Mouse (Mus musculus) fibroblast of lung, adult 2 months (primary cell): ENCODE measurements at regions not wholly inside any gene's neighbourhood (a gene's known extent, or its start where the extent isn't known, plus 50 kb on each side); places are given as distances from the start of the nearest gene placed in this dataset.

Source experiments
- DNase-seq: peaks from one replicate; pipeline ENCODE4 v3.0.0-alpha.2; 2011; ENCODE audit warnings: low read depth

- no peak for DNase-seq
Observed at GRCm38 (mm10) chr2:115119429-115120205, 461.9 kb upstream of the BC052040 start.

GRCm38 (mm10) chr2:115120206-115120503 is 461.4 kb upstream of the BC052040 start:
- DNase-seq = no peak

DNA sequence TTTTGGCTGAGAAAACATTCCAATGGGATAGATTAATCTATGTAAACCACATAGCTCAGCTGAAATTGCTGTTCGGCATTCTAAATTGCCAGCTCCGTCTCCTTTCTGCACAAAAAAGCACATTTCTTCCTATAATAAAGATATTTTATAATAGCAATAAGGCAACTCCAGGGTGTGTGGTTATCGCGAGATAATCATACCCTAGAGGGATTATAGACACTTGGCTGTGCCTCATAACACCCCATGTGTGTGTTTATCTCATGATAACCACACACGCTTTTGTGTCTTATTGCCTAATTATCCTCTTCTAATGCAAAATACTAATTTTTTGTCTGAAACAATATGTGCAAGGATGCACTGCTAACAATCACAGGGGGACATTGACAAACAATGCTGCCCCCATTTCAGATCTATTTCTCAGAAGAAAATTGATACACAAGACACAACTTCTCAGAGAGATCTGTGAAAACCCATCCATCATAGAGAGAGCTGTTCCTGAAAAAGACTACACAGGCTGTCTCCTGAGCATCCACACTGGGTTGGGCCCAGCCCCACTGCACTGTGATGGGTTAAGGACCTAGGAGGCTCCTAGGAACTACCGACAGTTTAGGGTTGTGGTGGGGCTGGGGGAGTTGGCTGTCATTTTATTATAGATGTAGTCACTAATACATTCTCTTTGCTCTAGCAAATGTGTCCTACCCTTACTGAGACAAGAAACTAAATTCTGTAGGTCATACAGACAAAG is 454.7 kb upstream of the BC052040 start:
- no peak for DNase-seq

- DNase-seq = no peak
Observed at GRCm38 (mm10) chr2:115131746-115132145, 449.8 kb upstream of the BC052040 start.

DNA sequence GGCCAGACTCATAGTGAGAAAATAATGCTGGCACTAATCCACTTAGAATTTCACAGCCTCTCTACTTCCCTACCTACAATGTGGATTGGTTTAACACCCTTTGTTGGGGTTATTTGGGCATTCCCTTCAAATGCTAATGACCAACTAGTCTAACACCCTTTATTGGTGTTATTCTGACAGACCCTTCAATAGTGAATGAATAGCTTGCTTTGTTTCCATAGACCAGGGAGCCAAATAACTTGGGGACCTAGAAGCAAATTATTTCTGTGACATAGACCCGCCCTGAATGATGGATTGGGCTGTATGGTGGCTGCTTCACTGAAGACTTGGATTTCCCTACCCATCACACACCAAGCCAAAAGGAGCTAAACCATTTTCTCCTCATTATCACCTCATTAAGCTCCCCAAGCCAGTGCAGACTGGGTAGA is 449.3 kb upstream of the BC052040 start:
- no peak for DNase-seq

DNA sequence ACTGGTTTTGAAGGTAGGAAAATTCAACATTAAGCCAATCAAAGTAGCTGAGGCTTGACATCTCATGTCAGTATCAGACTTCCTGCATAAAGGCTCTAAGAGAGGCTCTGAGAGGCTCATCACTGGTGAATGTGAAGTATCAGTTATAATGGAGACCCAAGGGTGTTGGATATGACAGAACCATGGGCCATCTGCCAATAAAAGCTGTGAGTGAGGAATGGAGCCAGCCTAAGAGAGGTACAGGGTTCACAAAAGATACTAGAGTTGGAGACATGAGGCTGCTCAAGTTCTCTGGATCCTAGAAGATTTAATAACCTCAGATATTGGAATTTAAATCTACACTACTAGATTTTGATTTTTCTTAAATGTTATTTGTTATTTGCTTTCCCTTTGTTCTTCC is 440.1 kb upstream of the BC052040 start:
- DNase-seq = no peak

DNA sequence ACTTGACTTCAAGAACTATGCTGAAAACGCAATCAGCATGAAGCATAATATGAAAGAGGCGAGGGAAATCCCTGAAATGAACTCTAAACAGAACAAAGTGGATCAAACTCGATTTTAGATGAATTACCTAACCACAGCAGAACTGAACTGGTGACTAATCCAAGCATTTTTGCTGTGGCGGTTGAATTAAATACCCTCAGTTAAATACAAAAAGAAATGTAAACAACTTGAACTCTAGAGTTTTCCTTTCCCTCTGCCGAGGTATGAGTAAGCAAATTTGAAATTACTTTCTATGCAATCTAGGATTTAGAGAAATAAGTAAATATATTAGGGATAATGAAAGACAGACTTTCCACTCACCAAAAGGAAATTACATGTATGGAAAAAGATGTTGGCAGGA is 409.4 kb upstream of the BC052040 start:
- peak; percentile 22 for DNase-seq

- DNase-seq = no peak
Observed at GRCm38 (mm10) chr2:115177076-115177475, 404.4 kb upstream of the BC052040 start.

DNA sequence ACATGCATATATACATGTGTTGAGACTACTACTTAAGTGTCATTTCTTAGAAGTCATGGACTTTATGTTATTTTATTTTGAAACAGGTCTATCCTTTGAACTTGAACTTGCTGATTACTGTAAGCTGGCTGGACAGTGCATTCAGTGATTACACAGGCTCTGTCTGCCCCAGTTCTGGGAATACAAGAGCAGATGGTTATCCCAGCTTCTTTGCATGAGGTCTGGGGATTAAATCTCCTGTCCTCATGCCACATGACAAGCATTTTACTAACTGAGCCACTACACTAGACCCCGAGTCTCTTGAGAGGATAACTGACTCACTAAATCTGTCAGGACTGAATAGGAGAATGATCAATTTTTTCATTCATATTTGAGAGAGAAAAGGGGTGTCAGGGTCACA is 403.6 kb upstream of the BC052040 start:
- no peak for DNase-seq

DNA sequence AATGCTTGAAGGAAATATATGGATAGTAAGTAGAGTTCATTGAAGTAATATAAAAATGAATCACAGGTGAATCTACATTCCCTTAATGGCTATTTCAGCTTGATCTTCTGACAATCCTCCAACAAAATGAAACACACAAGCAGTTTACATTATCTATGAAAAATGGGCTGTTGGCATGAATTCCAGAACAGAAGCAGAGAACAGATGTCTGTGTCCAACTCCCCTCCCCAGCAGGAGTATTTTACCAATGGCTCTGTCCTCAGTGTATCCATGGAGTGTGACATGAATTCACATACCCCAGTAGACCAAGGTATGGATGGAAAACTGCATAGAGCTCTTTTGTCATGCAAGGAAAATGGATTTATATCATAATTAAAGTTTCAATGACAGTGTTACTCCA is 370.3 kb upstream of the BC052040 start:
- no peak for DNase-seq

DNA sequence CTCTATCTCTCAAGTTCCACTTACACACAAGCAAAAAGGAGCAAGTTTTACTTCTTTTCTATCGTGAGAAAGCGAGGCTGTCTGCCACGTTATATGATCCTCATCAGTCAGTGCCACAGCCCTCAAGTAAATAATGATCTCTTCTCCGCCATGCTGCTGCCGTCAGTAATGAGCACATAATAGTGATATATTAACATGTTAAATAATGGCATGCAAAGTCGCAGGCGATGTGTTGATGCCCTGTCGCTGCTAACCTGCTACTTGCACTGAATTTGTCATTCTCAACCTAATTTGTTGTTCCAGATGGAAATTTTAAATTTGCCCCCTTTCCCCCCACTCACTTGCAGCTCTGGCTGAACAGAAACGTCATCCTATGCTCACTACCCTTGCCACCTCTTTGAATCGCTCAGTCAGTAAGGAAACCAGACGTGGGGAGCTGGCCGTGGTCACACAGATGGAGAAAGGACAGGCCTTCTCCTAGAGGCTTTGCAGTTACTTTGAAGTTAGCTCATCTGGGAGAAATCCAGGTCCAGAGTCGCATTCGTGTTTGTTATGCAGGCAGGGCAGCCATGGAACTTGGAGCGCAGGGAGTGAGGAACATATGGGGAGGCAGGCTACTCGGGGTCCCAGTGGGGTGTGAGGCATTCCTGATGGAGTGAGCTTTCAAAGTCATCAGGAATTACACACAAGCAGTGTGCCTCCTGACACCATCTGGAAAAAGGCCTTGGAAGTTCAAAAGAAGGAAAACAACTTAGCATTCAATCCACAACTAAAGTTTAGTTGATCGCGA is 368.1 kb upstream of the BC052040 start:
- DNase-seq = no peak

GRCm38 (mm10) chr2:115214292-115214691 is 367.2 kb upstream of the BC052040 start:
- no peak for DNase-seq

DNA sequence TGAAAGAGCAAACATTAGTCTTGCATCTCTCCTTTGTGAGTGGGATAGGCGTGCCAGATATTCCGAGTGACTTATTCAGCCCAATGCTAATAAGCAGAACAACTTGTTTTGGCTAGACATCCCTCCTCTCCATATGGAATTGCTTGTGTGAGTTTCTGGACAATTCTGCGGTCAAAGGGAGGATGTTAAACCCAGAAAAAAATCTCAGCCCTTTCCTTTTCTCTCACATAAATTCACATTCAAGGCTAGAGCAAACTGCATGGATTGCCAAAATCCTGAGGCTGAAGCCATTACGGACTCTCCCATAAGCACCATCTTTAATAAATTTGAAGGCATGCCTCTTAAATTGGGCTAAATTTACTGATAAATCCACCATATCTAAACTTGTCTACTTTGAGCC is 351.5 kb upstream of the BC052040 start:
- no peak for DNase-seq

DNA sequence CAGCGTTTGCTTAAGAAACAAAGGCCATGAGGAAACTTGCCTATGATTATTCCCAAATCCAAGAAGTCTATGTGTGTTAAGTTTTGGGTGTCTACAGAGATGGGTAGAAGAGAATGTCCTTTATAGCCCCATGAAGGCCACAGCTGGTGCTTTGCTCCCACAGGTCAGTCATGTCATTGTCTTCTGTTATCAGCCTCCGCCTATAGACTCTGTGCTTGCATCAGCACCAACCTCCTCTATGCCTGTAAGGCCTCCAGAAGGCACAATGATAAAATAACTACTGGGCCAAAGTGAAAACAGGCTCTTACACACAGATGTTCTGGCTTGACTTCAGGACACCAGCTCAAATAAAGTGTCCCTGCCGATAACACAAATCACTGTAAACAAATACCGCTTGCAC is 333.8 kb upstream of the BC052040 start:
- no peak for DNase-seq

- no peak for DNase-seq
Observed at GRCm38 (mm10) chr2:115250019-115250807, 331.3 kb upstream of the BC052040 start.

DNA sequence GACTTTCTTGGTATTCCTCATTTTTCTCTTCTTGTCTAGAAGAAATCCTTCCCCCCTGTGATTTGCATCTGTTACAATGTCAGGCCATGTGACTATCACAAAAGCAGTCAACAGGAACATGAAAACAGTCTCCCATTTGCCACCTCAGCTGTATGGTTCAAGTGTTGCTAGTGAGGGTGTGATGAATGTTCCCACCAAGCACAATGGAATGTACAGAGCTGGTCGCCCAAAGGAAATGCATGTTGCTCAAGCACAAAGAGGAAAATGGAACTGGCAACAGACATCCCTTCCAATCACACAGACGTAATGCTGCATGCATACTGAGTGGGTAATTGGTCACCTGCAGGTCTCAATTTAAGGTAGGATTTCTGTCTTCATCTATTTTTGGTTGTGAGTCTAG is 324.1 kb upstream of the BC052040 start:
- no peak for DNase-seq

DNA sequence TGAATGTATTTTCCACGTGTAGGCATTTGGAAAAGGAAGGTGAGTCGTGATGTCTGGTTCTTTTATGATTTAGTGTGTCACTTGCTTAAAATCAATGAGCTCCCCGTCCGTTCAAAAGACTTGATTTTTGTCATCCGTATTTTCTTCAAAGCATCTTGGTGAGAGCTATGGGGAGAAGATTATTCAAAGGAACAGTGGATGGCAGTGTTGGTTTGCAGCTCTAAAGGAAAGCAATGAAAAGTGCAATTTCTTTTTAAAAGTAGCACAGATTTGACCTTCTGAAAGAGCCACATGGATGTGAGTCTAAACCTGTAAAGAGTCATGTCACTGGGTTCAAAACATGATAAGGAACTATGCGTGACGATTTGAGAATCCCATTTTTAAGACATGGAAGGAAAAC is 313.3 kb upstream of the BC052040 start:
- DNase-seq = peak; percentile 17

DNA sequence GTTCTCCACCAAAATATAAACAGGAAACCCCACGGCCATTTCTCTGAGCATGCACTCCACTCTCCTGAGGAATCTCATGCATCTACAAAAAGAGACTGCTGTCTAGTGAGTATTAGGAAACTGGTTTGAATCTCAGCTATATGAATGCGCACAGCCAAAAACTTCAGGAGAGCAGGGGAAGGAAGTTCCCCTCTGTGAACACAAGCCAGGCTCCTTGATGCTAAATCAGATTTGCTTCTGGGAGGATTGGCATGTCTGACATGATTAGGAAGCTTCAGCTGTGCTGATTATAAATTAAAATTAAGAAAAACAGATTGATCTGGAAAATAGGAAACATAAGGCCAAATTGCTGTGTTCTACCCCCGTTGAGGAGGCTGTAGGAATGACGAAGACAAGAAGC is 304.1 kb upstream of the BC052040 start:
- no peak for DNase-seq

- DNase-seq = peak; percentile 18
Observed at GRCm38 (mm10) chr2:115293020-115293419, 288.5 kb upstream of the BC052040 start.

GRCm38 (mm10) chr2:115297463-115297862 is 284.1 kb upstream of the BC052040 start:
- no peak for DNase-seq

DNA sequence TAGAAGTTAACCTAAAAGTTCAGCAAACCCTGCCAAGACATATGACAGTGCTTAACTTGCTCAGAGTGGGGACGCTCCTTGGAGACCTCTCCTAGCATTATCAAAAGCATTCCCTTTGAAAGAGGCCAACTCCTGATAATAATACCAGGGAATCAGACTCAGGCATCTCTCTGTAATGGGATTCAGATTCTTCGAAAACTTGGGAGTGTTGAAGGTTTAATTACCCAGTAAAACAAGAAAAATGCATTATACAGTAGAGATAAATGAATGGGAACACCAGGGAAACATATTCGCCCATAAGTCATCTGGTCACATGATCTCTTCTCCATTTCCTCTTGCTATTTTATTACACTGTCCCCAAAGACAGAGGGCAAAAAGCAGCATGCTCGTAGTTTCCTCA is 274.3 kb upstream of the BC052040 start:
- DNase-seq = no peak
